Mouse (Mus musculus) brain, embryonic 18.5 days (tissue): Measurements from ENCODE around the gene Casz1.

ENCODE experiments used
- DNase-seq: peaks from one replicate; pipeline ENCODE4 v3.0.0-alpha.2; 2012; ENCODE audit warnings: low read depth, low spot score

Casz1 gene

DNA sequence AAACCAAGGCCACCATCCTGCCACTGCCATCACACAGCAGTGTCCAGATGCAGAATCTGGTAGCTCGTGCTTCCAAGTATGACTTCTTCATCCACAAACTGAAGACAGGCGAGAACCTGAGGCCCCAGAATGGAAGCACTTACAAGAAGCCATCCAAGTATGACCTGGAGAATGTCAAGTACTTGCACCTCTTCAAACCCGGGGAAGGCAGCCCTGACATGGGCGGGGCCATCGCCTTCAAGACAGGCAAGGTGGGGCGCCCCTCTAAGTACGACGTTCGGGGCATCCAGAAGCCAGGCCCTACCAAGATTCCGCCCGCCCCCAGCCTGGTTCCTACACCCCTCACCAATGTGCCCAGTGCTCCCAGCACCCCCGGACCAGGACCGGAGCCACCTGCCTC, 128.9 kb downstream of the Casz1 start:
- no peak for DNase-seq

DNA sequence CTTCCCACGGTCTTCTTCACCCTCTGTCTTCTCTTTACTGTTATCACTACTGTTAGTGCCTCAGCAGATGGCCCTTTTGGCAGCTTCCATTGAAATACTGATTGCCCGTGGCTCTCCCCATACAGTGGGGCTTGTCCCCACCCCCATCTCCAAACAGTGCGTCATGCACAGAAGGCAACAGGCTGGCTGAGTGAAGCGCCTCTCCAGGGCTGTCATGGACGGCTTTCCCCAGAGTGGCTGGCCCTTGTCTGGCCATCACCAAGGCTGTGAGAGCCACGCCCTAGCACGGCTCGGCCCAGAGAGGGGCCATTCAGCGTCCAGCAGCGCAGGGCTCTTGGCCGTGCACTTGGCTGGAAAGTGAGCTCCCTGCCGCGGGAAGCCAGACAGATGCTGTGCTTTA, 131.0 kb downstream of the Casz1 start:
- no peak for DNase-seq

- no peak for DNase-seq
Measured at GRCm38 (mm10) chr4:148936111-148936510, 131.9 kb downstream of the Casz1 start.

GRCm38 (mm10) chr4:148936727-148937126, 132.5 kb downstream of the Casz1 start:
- no peak for DNase-seq

GRCm38 (mm10) chr4:148938546-148938945, 134.3 kb downstream of the Casz1 start:
- no peak for DNase-seq

DNA sequence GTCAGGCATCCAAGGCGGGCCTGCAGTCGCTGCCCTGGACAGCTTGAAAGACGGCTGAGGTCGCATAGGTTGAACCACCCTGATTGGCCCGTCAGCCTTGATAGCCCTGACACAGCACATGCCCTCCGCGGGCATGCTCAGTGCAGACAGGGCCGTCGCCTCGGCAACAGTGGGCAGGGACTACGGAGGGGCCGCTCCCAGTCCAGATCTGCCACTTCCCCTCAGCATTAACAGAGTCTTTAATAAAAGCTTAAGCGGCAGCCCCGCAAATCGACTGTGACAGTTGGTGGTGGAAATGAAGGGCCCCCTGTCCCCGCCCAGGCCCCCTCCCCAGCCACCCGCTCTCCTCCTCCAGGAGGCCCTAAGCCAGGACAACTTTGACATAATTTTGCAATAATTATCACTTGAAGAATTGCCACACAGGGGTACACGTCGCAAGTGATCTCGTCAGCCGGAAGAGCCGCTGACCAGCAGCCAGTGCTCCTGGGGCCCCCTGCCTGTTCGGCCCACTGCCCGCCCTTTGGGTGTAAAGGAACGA, 136.5 kb downstream of the Casz1 start:
- DNase-seq, result no peak

DNA sequence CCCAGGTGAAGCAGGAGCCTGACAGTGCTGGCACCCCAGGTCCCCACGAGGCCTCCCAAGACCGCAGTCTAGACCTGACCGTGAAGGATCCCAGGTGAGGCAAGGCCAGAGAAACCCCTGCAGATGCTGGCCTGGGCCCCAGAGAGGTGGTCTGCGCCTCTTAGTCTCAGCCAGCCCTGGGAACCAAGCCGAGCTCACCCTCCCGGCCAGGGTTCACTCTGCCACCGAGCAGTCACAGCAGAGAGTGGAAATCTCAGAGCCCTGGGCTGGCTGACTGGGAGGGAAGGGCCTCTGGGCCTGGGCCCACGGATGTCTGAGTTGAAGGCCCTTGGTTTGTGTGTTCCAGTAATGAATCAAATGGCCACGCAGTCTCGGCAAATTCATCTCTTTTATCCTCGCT, 137.1 kb downstream of the Casz1 start:
- no peak for DNase-seq

- DNase-seq, result no peak
Measured at GRCm38 (mm10) chr4:148943099-148943498, 138.9 kb downstream of the Casz1 start.

GRCm38 (mm10) chr4:148945476-148945881, 141.2 kb downstream of the Casz1 start:
- DNase-seq, result no peak

GRCm38 (mm10) chr4:148946071-148946470, 141.8 kb downstream of the Casz1 start:
- DNase-seq, result no peak

DNA sequence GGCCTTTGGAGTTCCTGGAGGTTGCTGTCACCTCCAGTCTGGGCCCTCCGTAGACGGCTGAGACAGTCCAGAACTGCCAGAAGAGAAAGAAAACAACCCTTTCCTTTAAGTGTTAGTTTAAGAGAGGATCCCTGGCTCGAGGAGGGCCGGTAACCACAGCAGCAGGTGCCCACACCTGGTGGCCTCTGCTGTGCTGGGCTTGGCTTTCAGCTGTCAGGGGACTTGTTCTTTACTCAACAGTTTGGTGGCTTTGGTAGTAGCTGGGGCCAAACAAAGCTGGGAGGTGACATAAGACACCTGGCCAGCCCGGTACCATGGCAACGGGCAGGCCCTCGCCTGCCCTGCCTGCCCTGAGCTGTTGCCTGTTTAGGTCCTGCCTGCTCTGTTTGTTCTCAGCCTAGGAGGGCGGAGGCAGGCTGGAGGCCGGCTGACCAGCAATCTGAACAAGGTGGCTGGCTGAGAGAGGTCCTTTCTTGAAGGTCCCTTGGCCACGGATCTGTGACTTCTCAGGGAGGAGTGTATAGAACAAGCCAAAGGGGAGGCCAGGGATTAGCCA, 143.7 kb downstream of the Casz1 start:
- DNase-seq, result no peak

GRCm38 (mm10) chr4:148950487-148950886, 146.3 kb downstream of the Casz1 start:
- DNase-seq, result no peak

DNA sequence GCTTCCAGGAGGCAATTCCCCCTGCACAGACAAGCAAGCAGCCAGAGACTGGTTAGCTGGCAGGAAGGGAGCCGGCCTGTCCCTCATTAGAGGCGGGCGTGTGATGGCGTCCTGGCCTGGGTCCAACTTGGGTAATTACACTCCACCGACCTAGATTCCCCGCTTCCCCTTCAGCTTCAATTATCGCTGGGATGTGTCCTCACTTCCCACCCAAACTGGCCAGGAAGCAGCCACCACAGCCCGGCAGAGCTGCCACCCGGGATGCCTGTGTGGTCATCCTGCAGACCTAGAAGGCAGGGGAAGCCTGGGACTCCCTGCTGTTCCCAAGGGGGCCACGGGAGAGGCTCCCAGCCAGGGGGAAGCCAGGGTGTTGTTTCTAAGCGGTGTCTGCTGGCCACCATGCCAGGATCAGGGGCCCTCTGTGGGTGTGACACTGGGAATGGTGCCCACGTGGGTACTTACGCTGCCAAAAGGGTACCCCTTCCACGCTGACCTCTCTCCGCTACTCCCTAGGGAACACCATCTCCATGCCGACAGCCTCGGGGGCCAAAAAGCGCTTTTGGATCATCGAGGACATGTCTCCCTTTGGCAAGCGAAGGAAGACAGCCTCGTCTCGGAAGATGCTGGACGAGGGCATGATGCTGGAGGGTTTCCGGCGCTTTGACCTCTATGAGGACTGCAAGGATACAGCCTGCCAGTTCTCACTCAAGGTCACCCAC, 146.9 kb downstream of the Casz1 start:
- no peak for DNase-seq

- no peak for DNase-seq
Measured at GRCm38 (mm10) chr4:148951821-148952291, 147.6 kb downstream of the Casz1 start.

- DNase-seq, result no peak
Measured at GRCm38 (mm10) chr4:148952328-148953222, 148.3 kb downstream of the Casz1 start.

DNA sequence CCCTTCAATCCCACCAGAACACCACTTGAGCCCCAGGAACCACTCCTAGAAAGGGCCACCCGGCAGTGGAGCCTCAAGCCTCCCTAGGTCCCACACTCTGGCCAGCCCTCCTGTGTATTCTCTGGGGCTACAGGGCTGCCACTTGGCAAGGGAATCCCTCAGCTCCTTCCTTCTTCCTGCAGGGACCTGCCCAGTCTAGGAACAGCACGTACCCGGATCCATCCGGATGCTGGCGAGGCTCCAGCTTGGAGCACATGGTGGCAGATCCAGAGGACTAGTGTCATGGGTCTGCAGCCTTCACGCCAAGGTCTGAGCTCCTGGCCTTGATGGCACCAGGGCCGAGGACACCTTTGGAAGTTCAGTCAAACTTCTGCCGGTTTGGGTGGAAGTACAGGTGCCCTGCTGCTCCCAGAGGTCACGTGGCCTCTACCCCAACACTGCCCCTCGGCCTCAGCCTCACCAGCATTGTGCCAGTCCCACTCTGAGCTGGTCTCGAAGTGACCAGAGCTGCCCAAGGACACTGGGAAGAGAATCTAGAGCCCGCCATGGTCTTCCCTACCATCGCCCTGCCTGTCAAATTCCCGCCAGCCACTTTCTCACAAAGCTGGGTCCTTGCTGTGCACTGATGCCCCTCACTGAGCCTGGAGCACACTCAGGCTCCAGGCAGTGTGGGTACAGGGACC, 151.0 kb downstream of the Casz1 start:
- no peak for DNase-seq

DNA sequence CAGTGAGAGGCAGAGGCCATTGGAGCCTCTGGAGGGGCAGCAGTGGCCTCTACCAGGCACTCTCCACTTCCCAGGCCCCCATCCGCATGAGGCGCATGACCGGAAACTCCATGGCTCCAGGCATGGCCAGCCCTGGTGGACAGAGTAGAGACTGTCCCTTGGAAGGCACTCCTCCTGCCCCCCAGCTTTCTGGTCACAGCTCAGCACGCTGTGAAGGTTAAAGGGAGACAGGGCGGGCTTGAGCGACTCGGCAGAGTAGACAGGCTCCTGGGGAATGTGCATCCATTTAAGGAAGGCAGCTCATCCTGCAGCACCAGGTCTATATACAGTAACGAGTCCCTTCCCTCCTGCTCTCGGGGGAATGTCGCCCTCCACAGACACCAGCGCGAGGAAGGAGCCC, 155.8 kb downstream of the Casz1 start:
- no peak for DNase-seq

- DNase-seq, result no peak
Measured at GRCm38 (mm10) chr4:148961081-148961480, 156.9 kb downstream of the Casz1 start.

- no peak for DNase-seq
Measured at GRCm38 (mm10) chr4:148962096-148962495, 157.9 kb downstream of the Casz1 start.

DNA sequence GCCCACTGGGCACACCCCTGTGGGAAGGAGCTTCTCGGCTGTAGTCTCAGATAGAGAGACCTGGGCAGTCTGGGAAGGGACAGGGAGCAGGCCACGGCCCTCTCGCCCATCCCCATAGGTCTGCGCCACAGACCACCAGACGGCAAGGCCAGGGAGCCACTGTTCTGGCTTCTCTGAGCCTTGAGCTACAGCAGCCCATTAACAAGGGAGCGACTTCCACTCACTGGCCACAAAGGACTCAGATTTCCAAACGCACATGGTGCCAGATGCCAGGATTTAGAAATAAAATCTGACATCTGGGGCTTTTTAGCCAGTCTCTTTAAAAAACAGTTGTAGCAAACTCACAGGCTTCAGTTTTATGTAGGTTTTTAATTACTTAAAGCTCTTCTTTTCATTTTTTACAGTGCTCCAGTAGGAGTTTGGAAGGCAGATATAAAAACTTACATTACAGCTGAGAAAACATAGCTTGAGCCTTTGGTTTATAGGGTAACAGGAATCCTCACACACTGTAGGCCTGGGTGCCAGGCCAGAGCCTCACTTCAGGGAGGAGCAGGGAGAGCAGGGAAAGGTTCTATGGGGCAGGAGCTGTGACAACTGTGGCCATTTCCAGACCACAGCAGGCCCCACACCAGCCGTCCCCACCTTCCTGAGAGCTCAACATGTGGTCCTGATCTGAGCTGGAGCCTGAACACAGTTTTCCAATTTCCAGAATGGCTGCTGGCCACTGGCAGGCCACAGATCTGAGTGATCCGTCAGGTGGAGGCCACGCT, 160.5 kb downstream of the Casz1 start:
- DNase-seq, result no peak

- no peak for DNase-seq
Measured at GRCm38 (mm10) chr4:148966132-148966531, 161.9 kb downstream of the Casz1 start.
